Mouse (Mus musculus): ENCODE measurements at regions not wholly inside any gene's neighbourhood (a gene's known extent, or its start where the extent isn't known, plus 50 kb on each side); places are given as distances from the start of the nearest gene placed in this dataset.

GRCm38 (mm10) chr9:30810843-30811242, 111.4 kb downstream of the Adamts15 start:
- WGBS: 13% methylated on average over 1 of the region's 1 CpGs
- Histone ChIP-seq H3K9me3 (no peaks in the 10 kb centered on the region), H3K9ac (no peak overlapping the region), H3K27me3 (0 out of 2 replicates have a peak, but pooled peaks cover 5% of the 10 kb centered on the region), H3K27ac (no peak overlapping the region), H3K36me3 (no peaks in the 10 kb centered on the region), H3K4me1 (peaks cover 22% of the 10 kb centered on the region), H3K4me2 (no peak overlapping the region), H3K4me3 (no peak overlapping the region)
- no peak for ATAC-seq (ENCODE audit: borderline replicate concordance, extremely low read depth, low FRiP score, low TSS enrichment)

DNA sequence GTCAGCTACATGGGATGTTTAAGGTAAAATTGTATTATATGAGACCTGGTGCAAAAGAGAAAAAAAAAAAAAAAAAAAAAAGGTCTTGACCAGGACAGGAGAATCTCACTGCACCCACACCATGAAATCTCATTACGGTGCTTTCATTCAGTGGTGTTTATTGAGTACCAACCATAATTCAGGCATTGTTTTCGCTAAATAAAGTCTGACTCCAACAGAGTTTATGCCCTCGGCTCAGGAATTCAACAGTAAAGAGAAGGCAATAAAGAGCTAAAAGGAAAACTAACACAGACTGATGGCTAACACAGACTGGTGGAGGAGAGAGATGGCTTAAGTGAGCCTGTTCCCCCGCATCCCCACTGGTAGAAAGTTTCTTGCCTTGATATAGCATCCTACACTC, 112.0 kb downstream of the Adamts15 start:
- no peaks in the 10 kb centered on the region for H3K9me3 ChIP-seq
- H3K27ac ChIP-seq: no peak overlapping the region
- ATAC-seq (ENCODE audit: borderline replicate concordance, extremely low read depth, low FRiP score, low TSS enrichment): no peak
- H3K36me3 ChIP-seq: no peaks in the 10 kb centered on the region
- no peak overlapping the region for H3K4me2 ChIP-seq
- WGBS: 73% methylated on average over 4 of the region's 4 CpGs
- H3K4me3 ChIP-seq: no peak overlapping the region
- peaks cover 22% of the 10 kb centered on the region for H3K4me1 ChIP-seq
- H3K9ac ChIP-seq: no peak overlapping the region
- H3K27me3 ChIP-seq: 0 out of 2 replicates have a peak, but pooled peaks cover 5% of the 10 kb centered on the region

- H3K27me3 ChIP-seq: 0 out of 2 replicates have a peak, but pooled peaks cover 10% of the 10 kb centered on the region
- H3K36me3 ChIP-seq: no peaks in the 10 kb centered on the region
- 12% methylated on average over 11 of the region's 11 CpGs for WGBS
- peaks cover 26% of the 10 kb centered on the region for H3K4me1 ChIP-seq
- no peaks in the 10 kb centered on the region for H3K9me3 ChIP-seq
- H3K27ac ChIP-seq: peak overlapping the region; percentile 25; the same call in 1 of the 2 replicates
- no peak overlapping the region for H3K9ac ChIP-seq
- peak; percentile 70 for ATAC-seq (ENCODE audit: borderline replicate concordance, extremely low read depth, low FRiP score, low TSS enrichment)
- no peak overlapping the region for H3K4me2 ChIP-seq
- no peak overlapping the region for H3K4me3 ChIP-seq
These were observed 113.3 kb downstream of the Adamts15 start for GRCm38 (mm10) chr9:30808863-30809491.

DNA sequence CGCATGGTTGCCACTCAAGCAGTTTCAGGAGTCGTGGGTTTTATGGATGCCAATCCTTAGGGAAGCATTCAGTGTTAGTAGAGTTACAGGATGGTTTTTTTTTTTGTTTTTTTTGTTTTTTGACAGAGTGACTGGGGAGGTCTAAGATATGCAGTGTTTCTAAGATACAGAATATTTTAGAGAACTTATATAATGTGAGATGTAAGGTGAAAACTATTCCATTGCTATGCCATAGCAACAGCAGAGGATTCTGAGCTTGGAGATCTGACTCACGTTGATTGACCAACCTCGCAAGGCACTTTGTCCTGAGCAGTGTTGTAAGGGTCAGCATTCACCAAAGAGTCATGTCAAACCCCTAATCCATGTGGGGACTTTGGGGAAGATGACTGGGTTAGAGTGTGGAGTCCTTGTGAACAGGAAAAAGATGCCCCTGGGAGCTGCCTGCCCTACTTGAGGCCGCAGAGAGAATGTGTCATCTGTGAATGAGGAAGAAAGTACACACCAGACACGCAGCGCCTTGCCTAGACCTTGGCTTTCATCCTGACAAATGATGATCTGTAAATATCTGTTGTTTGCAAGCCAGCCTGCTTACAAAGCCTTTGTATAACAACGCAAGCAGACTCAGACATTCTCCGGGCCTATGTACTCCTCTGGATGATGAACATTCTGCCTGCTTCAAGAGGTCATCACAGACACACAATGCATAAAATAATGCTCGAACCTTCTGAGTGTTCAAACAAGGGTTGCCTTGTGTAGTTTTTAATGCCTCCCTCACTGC, 118.3 kb downstream of the Adamts15 start:
- peaks cover 14% of the 10 kb centered on the region; the same call in 1 of the 2 replicates for H3K27me3 ChIP-seq
- ATAC-seq (ENCODE audit: borderline replicate concordance, extremely low read depth, low FRiP score, low TSS enrichment): no peak
- H3K4me1 ChIP-seq: peaks cover 10% of the 10 kb centered on the region
- H3K36me3 ChIP-seq: no peaks in the 10 kb centered on the region
- H3K9ac ChIP-seq: no peak overlapping the region
- WGBS: 48% methylated on average over 10 of the region's 10 CpGs
- no peak overlapping the region for H3K4me2 ChIP-seq
- H3K4me3 ChIP-seq: no peak overlapping the region
- peak overlapping the region; percentile 7; the same call in 1 of the 2 replicates for H3K27ac ChIP-seq
- H3K9me3 ChIP-seq: no peaks in the 10 kb centered on the region

- H3K4me3 ChIP-seq: no peak overlapping the region
- peaks cover 20% of the 10 kb centered on the region; the same call in 1 of the 2 replicates for H3K27me3 ChIP-seq
- peaks cover 4% of the 10 kb centered on the region for H3K4me1 ChIP-seq
- 67% methylated on average over 3 of the region's 3 CpGs for WGBS
- H3K36me3 ChIP-seq: no peaks in the 10 kb centered on the region
- ATAC-seq (ENCODE audit: borderline replicate concordance, extremely low read depth, low FRiP score, low TSS enrichment): no peak
- H3K4me2 ChIP-seq: no peak overlapping the region
- no peak overlapping the region for H3K9ac ChIP-seq
- no peaks in the 10 kb centered on the region for H3K9me3 ChIP-seq
- H3K27ac ChIP-seq: no peak overlapping the region
These were observed 119.4 kb downstream of the Adamts15 start for GRCm38 (mm10) chr9:30802826-30803225.

- no peak overlapping the region for H3K4me3 ChIP-seq
- WGBS: 83% methylated on average over 3 of the region's 3 CpGs
- no peak overlapping the region for H3K9ac ChIP-seq
- ATAC-seq (ENCODE audit: borderline replicate concordance, extremely low read depth, low FRiP score, low TSS enrichment): no peak
- H3K9me3 ChIP-seq: no peaks in the 10 kb centered on the region
- H3K27me3 ChIP-seq: peaks cover 19% of the 10 kb centered on the region; the same call in 1 of the 2 replicates
- no peak overlapping the region for H3K27ac ChIP-seq
- H3K4me2 ChIP-seq: no peak overlapping the region
- no peaks in the 10 kb centered on the region for H3K36me3 ChIP-seq
- H3K4me1 ChIP-seq: no peaks in the 10 kb centered on the region
These were observed 127.4 kb downstream of the Adamts15 start for GRCm38 (mm10) chr9:30794701-30795407.

- no peak for ATAC-seq (ENCODE audit: borderline replicate concordance, extremely low read depth, low FRiP score, low TSS enrichment)
- Histone ChIP-seq H3K4me1 (no peaks in the 10 kb centered on the region), H3K9me3 (no peaks in the 10 kb centered on the region), H3K9ac (no peak overlapping the region), H3K4me2 (no peak overlapping the region), H3K4me3 (no peak overlapping the region), H3K36me3 (no peaks in the 10 kb centered on the region), H3K27me3 (no peaks in the 10 kb centered on the region), H3K27ac (no peak overlapping the region)
- 82% methylated on average over 2 of the region's 2 CpGs for WGBS
These were observed 141.0 kb downstream of the Adamts15 start for GRCm38 (mm10) chr9:30781221-30781620.

GRCm38 (mm10) chr9:30777816-30778215, 144.4 kb downstream of the Adamts15 start:
- H3K27ac ChIP-seq: no peak overlapping the region
- no peaks in the 10 kb centered on the region for H3K27me3 ChIP-seq
- no peak overlapping the region for H3K9ac ChIP-seq
- H3K36me3 ChIP-seq: no peaks in the 10 kb centered on the region
- H3K4me3 ChIP-seq: no peak overlapping the region
- no peaks in the 10 kb centered on the region for H3K9me3 ChIP-seq
- H3K4me1 ChIP-seq: no peaks in the 10 kb centered on the region
- ATAC-seq (ENCODE audit: borderline replicate concordance, extremely low read depth, low FRiP score, low TSS enrichment): no peak
- 79% methylated on average over 2 of the region's 2 CpGs for WGBS
- H3K4me2 ChIP-seq: no peak overlapping the region

DNA sequence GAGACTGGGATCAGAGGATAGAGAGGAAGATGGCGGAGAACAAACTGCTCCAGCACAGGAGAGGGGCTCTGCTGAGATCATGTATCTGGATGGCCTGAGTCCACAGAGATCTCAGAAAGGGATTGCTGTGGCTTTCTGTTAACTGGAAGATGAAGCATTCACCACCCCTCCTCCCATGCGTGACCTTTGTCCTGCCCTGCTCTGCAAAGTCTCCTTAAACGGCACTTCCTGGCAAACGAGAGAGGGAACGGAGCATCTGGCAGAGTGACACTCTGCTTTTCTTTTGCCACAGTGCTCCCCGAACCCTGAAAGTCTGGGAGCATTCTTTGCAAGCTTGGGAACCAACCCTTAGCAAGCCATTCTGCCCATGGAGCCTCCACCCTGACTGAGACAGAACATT, 147.1 kb downstream of the Adamts15 start:
- Histone ChIP-seq H3K36me3 (no peaks in the 10 kb centered on the region), H3K4me3 (no peak overlapping the region), H3K9ac (no peak overlapping the region), H3K27me3 (no peaks in the 10 kb centered on the region), H3K9me3 (no peaks in the 10 kb centered on the region), H3K27ac (no peak overlapping the region), H3K4me2 (no peak overlapping the region), H3K4me1 (no peaks in the 10 kb centered on the region)
- 46% methylated on average over 6 of the region's 6 CpGs for WGBS
- ATAC-seq (ENCODE audit: borderline replicate concordance, extremely low read depth, low FRiP score, low TSS enrichment): no peak

GRCm38 (mm10) chr9:30772456-30772855, 149.8 kb downstream of the Adamts15 start:
- no peak overlapping the region for H3K4me3 ChIP-seq
- H3K36me3 ChIP-seq: no peaks in the 10 kb centered on the region
- no peaks in the 10 kb centered on the region for H3K9me3 ChIP-seq
- H3K4me1 ChIP-seq: no peaks in the 10 kb centered on the region
- no peak overlapping the region for H3K4me2 ChIP-seq
- no peak overlapping the region for H3K27ac ChIP-seq
- ATAC-seq (ENCODE audit: borderline replicate concordance, extremely low read depth, low FRiP score, low TSS enrichment): no peak
- no peaks in the 10 kb centered on the region for H3K27me3 ChIP-seq
- 63% methylated on average over 3 of the region's 3 CpGs for WGBS
- H3K9ac ChIP-seq: no peak overlapping the region

DNA sequence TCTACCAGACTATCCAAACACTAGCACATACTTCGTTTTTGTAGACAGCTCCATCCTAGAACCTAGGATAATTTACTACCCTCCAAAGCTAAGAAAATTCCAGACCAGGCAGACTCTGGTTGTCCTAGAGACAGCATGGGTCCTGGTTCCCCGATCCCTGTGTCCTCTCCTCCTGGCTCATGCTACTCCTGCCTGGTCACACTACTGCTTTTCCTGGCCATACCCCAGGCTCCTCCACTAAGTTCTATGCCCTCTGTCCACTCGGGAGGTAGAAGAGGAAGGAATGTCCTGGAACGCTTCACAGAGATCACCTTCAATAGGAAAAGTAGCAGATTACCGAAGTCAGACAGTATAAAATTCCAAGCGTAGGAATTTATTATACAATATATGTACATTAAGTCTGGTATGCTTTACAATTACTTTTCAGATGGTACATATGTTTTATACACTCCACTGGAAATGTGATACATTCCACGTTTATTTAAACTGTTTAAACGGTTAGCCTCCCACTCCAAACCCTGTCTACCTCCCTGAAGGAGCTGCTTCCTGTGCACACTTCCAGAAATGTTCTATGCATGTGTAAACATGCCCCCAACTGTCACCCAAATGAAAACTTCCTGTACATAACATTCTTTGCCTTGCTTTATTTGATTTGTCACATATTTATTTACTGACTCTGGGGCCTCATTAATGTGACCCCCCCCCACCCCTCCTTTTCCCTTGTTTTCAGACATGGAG, 151.6 kb downstream of the Adamts15 start:
- 44% methylated on average over 8 of the region's 8 CpGs for WGBS
- no peak overlapping the region for H3K9ac ChIP-seq
- H3K27ac ChIP-seq: 0 out of 2 replicates have a peak overlapping the region, but pooled peaks have one; percentile 9
- no peaks in the 10 kb centered on the region for H3K27me3 ChIP-seq
- no peak overlapping the region for H3K4me3 ChIP-seq
- H3K4me2 ChIP-seq: no peak overlapping the region
- H3K36me3 ChIP-seq: no peaks in the 10 kb centered on the region
- ATAC-seq (ENCODE audit: borderline replicate concordance, extremely low read depth, low FRiP score, low TSS enrichment): no peak
- no peaks in the 10 kb centered on the region for H3K9me3 ChIP-seq
- H3K4me1 ChIP-seq: no peaks in the 10 kb centered on the region

All from lung, embryonic 15.5 days (tissue).